Mouse (Mus musculus) frontal cortex, postnatal 14 days (tissue): ENCODE data around the gene Gm38394.

ENCODE experiments used
- DNase-seq, 2 experiments: peaks; one replicate each; pipeline ENCODE4 v3.0.0; 2022; ENCODE audit warnings: low spot score in 2 of 2

Gm38394 gene

DNA sequence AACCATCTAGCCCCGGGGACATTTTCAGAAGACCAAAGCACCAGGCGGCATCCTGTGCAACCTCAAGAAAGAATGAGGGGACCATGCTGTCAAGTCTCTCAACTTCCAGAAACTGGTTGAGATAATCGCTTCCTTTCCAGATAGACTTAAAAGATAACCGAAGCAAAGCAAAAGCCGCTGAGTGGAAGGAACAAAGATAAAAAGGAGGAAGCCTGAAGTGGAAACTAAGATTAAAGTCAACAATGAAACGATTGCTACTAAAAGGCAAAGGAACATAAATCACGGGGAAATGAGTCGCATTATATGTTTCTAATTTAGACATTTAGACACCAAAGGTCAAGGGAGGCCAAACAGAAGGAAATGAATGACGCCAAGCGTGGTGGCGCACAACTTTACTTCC is 89.8 kb downstream of the Gm38394 start:
- no peak for DNase-seq
